In genomic region chr5:134328482-134329001, GRCm38 (mm10) we compare ENCODE assay signal across 17 mouse cellular contexts. TPM values are rescaled to one million over a fixed set of nuclear protein-coding genes. Genes with fewer than 3 reads are reported as not detected.
A peak's percentile ranks its signal among the peaks of the same experiment; 100 is the strongest.
DNase-seq lines count a peak whose midpoint lies in the region; ATAC-seq and TF ChIP-seq lines count a peak whose summit lies in the region.
"Had no signal": no experiment of that assay in that cellular context is flagged by ENCODE, and none has a peak within 500 bp of the region (broad histone marks: within the 10 kb centered on the region; RNA-seq: fewer than 3 reads in every experiment).

No protein-coding gene starts in this region.

- TF ChIP-seq EP300 in MEL (IDR thresholded peaks at IDR 0.05; ENCODE audit: low read depth in 1 of 2, low read length in 2 of 2): peak; percentile 39 to 62; a peak in 2 of 4 replicates
- no peak for TF ChIP-seq EP300 in liver, postnatal 0 days (IDR thresholded peaks at IDR 0.05; ENCODE audit: low read depth)

- H3K27me3 ChIP-seq in MEL (ENCODE audit: control insufficient read depth in 1 of 2, insufficient read depth in 2 of 2, low read length in 2 of 2): no peaks in the 10 kb centered on the region
- no peaks in the 10 kb centered on the region for H3K27me3 ChIP-seq in liver, embryonic 13.5 days
- H3K27me3 ChIP-seq in liver, postnatal 0 days (ENCODE audit: insufficient read depth, low read length): no peaks in the 10 kb centered on the region
- no peaks in the 10 kb centered on the region for H3K27me3 ChIP-seq in hindbrain, embryonic 11.5 days (ENCODE audit: control insufficient read depth, insufficient read depth, low read length)
- H3K27me3 ChIP-seq in hindbrain, postnatal 0 days (ENCODE audit: insufficient read depth, low read length): no peaks in the 10 kb centered on the region
- H3K27me3 ChIP-seq: heart, embryonic 12.5 days; hindbrain, embryonic 15.5 days had no signal

- H3K79me2 ChIP-seq in MEL (ENCODE audit: control insufficient read depth, insufficient read depth, low read length, poor library complexity): no peaks in the 10 kb centered on the region

- H3K9me3 ChIP-seq in MEL (replicated peaks; ENCODE audit: insufficient read depth, low read length): no peaks in the 10 kb centered on the region
- no peaks in the 10 kb centered on the region for H3K9me3 ChIP-seq in liver, embryonic 13.5 days (replicated peaks)
- no peaks in the 10 kb centered on the region for H3K9me3 ChIP-seq in liver, postnatal 0 days (ENCODE audit: low read length)
- no peaks in the 10 kb centered on the region for H3K9me3 ChIP-seq in hindbrain, embryonic 11.5 days (ENCODE audit: control insufficient read depth, low read length)
- H3K9me3 ChIP-seq in hindbrain, postnatal 0 days (ENCODE audit: low read length): no peaks in the 10 kb centered on the region
- H3K9me3 ChIP-seq: embryonic facial prominence, embryonic 10.5 days; heart, embryonic 12.5 days; hindbrain, embryonic 10.5 days; hindbrain, embryonic 15.5 days had no signal

- no peak for TF ChIP-seq POLR2A in MEL (IDR thresholded peaks at IDR 0.05; ENCODE audit: control insufficient read depth in 1 of 2, insufficient read depth in 1 of 2, low read depth in 1 of 2, low read length in 2 of 2, poor library complexity in 1 of 2)

- peak overlapping the region; percentile 46 for H3K27ac ChIP-seq in MEL (ENCODE audit: control insufficient read depth, low read depth, low read length)
- peak overlapping the region; percentile 58; the same call in 1 of the 2 replicates for H3K27ac ChIP-seq in liver, embryonic 13.5 days
- H3K27ac ChIP-seq in liver, postnatal 0 days (ENCODE audit: low read depth): no peak overlapping the region
- no peak overlapping the region for H3K27ac ChIP-seq in hindbrain, embryonic 11.5 days (ENCODE audit: low read depth, low read length)
- no peak overlapping the region for H3K27ac ChIP-seq in hindbrain, postnatal 0 days
- H3K27ac ChIP-seq: embryonic facial prominence, embryonic 10.5 days; gastrocnemius, adult 2 months; hindbrain, embryonic 10.5 days; hindbrain, embryonic 15.5 days had no signal

- WGBS in liver, embryonic 13.5 days (ENCODE audit: insufficient replicate concordance): 40% methylated on average over 6 of the region's 6 CpGs
- WGBS in liver, postnatal 0 days (ENCODE audit: insufficient replicate concordance): 57% methylated on average over 6 of the region's 6 CpGs
- 92% methylated on average over 6 of the region's 6 CpGs for WGBS in hindbrain, embryonic 11.5 days
- WGBS in hindbrain, postnatal 0 days: 88% methylated on average over 6 of the region's 6 CpGs

- no peak for TF ChIP-seq CTCF in MEL (IDR thresholded peaks at IDR 0.05 in 2 of 3, conservative IDR thresholded peaks at IDR 0.05 in 1 of 3; ENCODE audit: control insufficient read depth in 1 of 3, insufficient read depth in 1 of 3, low read depth in 2 of 3, low read length in 3 of 3, poor library complexity in 1 of 3, severe bottlenecking in 1 of 3)
- no peak for TF ChIP-seq CTCF in liver, postnatal 0 days (IDR thresholded peaks at IDR 0.05; ENCODE audit: low read depth)
- no peak for TF ChIP-seq CTCF in hindbrain, postnatal 0 days (IDR thresholded peaks at IDR 0.05; ENCODE audit: low read depth)

- DNase-seq in MEL (ENCODE audit: low read depth, low spot score): peak; percentile 70
- no peak for DNase-seq in liver, embryonic 13.5 days
- DNase-seq in liver, postnatal 0 days: no peak
- DNase-seq in hindbrain, embryonic 11.5 days (ENCODE audit: low spot score): no peak
- DNase-seq in hindbrain, postnatal 0 days (ENCODE audit: low spot score): no peak
- DNase-seq in thymus, adult 18-20 months: no peak
- DNase-seq: adrenal gland, adult 8-10 months; cerebellum, adult 11-12 months; cerebellum, adult 9-11 months; cerebellum, postnatal 36 days; gastrocnemius, adult 2 months; gastrocnemius, postnatal 25 days had no signal

- H3K4me1 ChIP-seq in MEL (ENCODE audit: control insufficient read depth in 1 of 2, insufficient read depth in 2 of 2, low read length in 2 of 2): peaks cover 13 to 19% of the 10 kb centered on the region in 2 experiments
- H3K4me1 ChIP-seq in liver, embryonic 13.5 days (replicated peaks): peaks cover 51% of the 10 kb centered on the region
- H3K4me1 ChIP-seq in liver, postnatal 0 days (ENCODE audit: insufficient read depth): peaks cover 9% of the 10 kb centered on the region
- no peaks in the 10 kb centered on the region for H3K4me1 ChIP-seq in hindbrain, embryonic 11.5 days (replicated peaks; ENCODE audit: control insufficient read depth, insufficient read depth, low read length)
- no peaks in the 10 kb centered on the region for H3K4me1 ChIP-seq in hindbrain, postnatal 0 days (ENCODE audit: insufficient read depth, low read length)
- H3K4me1 ChIP-seq: hindbrain, embryonic 15.5 days had no signal

- H3K9ac ChIP-seq in MEL (ENCODE audit: control insufficient read depth, low read depth, low read length, poor library complexity, severe bottlenecking): 0 out of 2 replicates have a peak overlapping the region, but pooled peaks have one; percentile 0
- peak overlapping the region; percentile 17; the same call in 1 of the 2 replicates for H3K9ac ChIP-seq in liver, embryonic 13.5 days
- H3K9ac ChIP-seq in liver, postnatal 0 days (replicated peaks): no peak overlapping the region
- no peak overlapping the region for H3K9ac ChIP-seq in hindbrain, embryonic 11.5 days (ENCODE audit: low read depth, low read length)
- no peak overlapping the region for H3K9ac ChIP-seq in hindbrain, postnatal 0 days (replicated peaks; ENCODE audit: low read length)
- H3K9ac ChIP-seq: heart, embryonic 12.5 days; hindbrain, embryonic 15.5 days had no signal

- ATAC-seq in liver, embryonic 13.5 days (ENCODE audit: low read depth): peak; percentile 78
- ATAC-seq in liver, postnatal 0 days: 0 out of 2 replicates have a peak, but pooled peaks have one; percentile 29
- ATAC-seq in hindbrain, embryonic 11.5 days (ENCODE audit: low FRiP score): no peak
- ATAC-seq in hindbrain, postnatal 0 days: no peak
- ATAC-seq: forebrain, embryonic 14.5 days had no signal

- TF ChIP-seq RAD21 in MEL (IDR thresholded peaks at IDR 0.05; ENCODE audit: low read depth, low read length): no peak

- no peak overlapping the region for H3K4me3 ChIP-seq in MEL (ENCODE audit: control insufficient read depth in 1 of 2, insufficient read depth in 1 of 2, low read depth in 2 of 2, low read length in 2 of 2)
- no peak overlapping the region for H3K4me3 ChIP-seq in liver, embryonic 13.5 days (replicated peaks)
- no peak overlapping the region for H3K4me3 ChIP-seq in liver, postnatal 0 days (ENCODE audit: low read depth, low read length)
- H3K4me3 ChIP-seq in hindbrain, embryonic 11.5 days (ENCODE audit: low read depth, low read length): no peak overlapping the region
- no peak overlapping the region for H3K4me3 ChIP-seq in hindbrain, postnatal 0 days (ENCODE audit: low read length)
- H3K4me3 ChIP-seq: embryonic facial prominence, embryonic 10.5 days; gastrocnemius, adult 2 months; heart, embryonic 12.5 days; hindbrain, embryonic 10.5 days; hindbrain, embryonic 15.5 days had no signal

- peaks cover 0 to 5% of the 10 kb centered on the region in 2 experiments; a peak in 2 of 4 replicates for H3K36me3 ChIP-seq in MEL (ENCODE audit: control insufficient read depth in 1 of 2, insufficient read depth in 2 of 2, low read length in 2 of 2)
- H3K36me3 ChIP-seq in liver, embryonic 13.5 days: no peaks in the 10 kb centered on the region
- no peaks in the 10 kb centered on the region for H3K36me3 ChIP-seq in liver, postnatal 0 days (replicated peaks; ENCODE audit: insufficient read depth, low read length)
- H3K36me3 ChIP-seq in hindbrain, embryonic 11.5 days (ENCODE audit: control insufficient read depth, insufficient read depth, low read length): no peaks in the 10 kb centered on the region
- no peaks in the 10 kb centered on the region for H3K36me3 ChIP-seq in hindbrain, postnatal 0 days (ENCODE audit: insufficient read depth, low read length)
- H3K36me3 ChIP-seq: embryonic facial prominence, embryonic 10.5 days; heart, embryonic 12.5 days; hindbrain, embryonic 10.5 days; hindbrain, embryonic 15.5 days had no signal

- 0 out of 2 replicates have a peak overlapping the region, but pooled peaks have one; percentile 4 for H3K4me2 ChIP-seq in liver, embryonic 13.5 days
- H3K4me2 ChIP-seq in liver, postnatal 0 days (ENCODE audit: low read depth, low read length): no peak overlapping the region
- no peak overlapping the region for H3K4me2 ChIP-seq in hindbrain, embryonic 11.5 days (replicated peaks; ENCODE audit: low read depth, low read length)
- H3K4me2 ChIP-seq in hindbrain, postnatal 0 days (ENCODE audit: low read depth, low read length): no peak overlapping the region
- H3K4me2 ChIP-seq: heart, embryonic 12.5 days; hindbrain, embryonic 15.5 days had no signal

TF ChIP-seq in MEL, 35 proteins besides CTCF, POLR2A, EP300 and RAD21 (continues in another document):
- TF ChIP-seq SMC3 (IDR thresholded peaks at IDR 0.05; ENCODE audit: low read depth, low read length) (no peak), USF2 (IDR thresholded peaks at IDR 0.05; ENCODE audit: borderline replicate concordance in 1 of 2, insufficient read depth in 1 of 2, low read depth in 1 of 2, low read length in 2 of 2) (no peak), ZNF384 (IDR thresholded peaks at IDR 0.05; ENCODE audit: low read depth, low read length) (no peak), GATA1 (IDR thresholded peaks at IDR 0.05; ENCODE audit: low read depth, low read length) (peak; percentile 60), POLR2AphosphoS5 (IDR thresholded peaks at IDR 0.05; ENCODE audit: borderline replicate concordance, low read depth, low read length) (no peak), MYC (IDR thresholded peaks at IDR 0.05; ENCODE audit: low read depth, low read length) (no peak), ZMIZ1 (IDR thresholded peaks at IDR 0.05; ENCODE audit: low read depth, low read length) (no peak), MAFK (IDR thresholded peaks at IDR 0.05; ENCODE audit: borderline replicate concordance, low read depth, low read length) (no peak), UBTF (IDR thresholded peaks at IDR 0.05; ENCODE audit: borderline replicate concordance, insufficient read depth, low read depth, low read length) (no peak), NELFE (IDR thresholded peaks at IDR 0.05; ENCODE audit: low read depth, low read length) (no peak), ZC3H11A (IDR thresholded peaks at IDR 0.05; ENCODE audit: low read depth, low read length) (no peak), ETS1 (IDR thresholded peaks at IDR 0.05; ENCODE audit: low read depth, low read length) (peak; percentile 71)

RNA-seq across cellular contexts. Expression of gene Gtf2i, which starts 14.0 kb away (rescaled TPM):
- 46.7 and 47.2 TPM in 2 replicates for total RNA-seq in MEL (2012; rRNA removed)
- polyA plus RNA-seq in MEL (2012; ENCODE audit: insufficient read depth in 1 of 2, insufficient read length in 2 of 2, low read depth in 1 of 2, low replicate concordance in 2 of 2, missing spikeins in 1 of 2): 100 to 1,000 TPM; 128 to 151 TPM
- polyA plus RNA-seq in liver, embryonic 13.5 days (2015; fragmentation: Nextera tagmentation; extraction: Ambion mirVana): 39.1 and 52.5 TPM in 2 replicates
- 29.8 and 34.7 TPM in 2 replicates for polyA plus RNA-seq in liver, postnatal 0 days (2015; fragmentation: Nextera tagmentation; extraction: Ambion mirVana)
- polyA plus RNA-seq in hindbrain, embryonic 11.5 days (2014; fragmentation: Nextera tagmentation; extraction: Ambion mirVana): 178 and 181 TPM in 2 replicates
- total RNA-seq in hindbrain, postnatal 0 days (2014; rRNA removed): 103 and 115 TPM in 2 replicates
- 85.6 and 86.1 TPM in 2 replicates for polyA plus RNA-seq in hindbrain, postnatal 0 days (2015; fragmentation: Nextera tagmentation; extraction: Ambion mirVana)

Comparison
In these comparisons a context has a peak if more than half of its experiments do, and no peak if none do; other contexts are left out.
1. H3K27ac ChIP-seq: peak in MEL (single experiment) and liver, embryonic 13.5 days (single experiment); none in liver, postnatal 0 days (single experiment), hindbrain, embryonic 11.5 days (single experiment) and hindbrain, postnatal 0 days (single experiment).
2. H3K9ac ChIP-seq: peak in MEL (single experiment) and liver, embryonic 13.5 days (single experiment); none in liver, postnatal 0 days (single experiment), hindbrain, embryonic 11.5 days (single experiment) and hindbrain, postnatal 0 days (single experiment).
3. ATAC-seq: peak in liver, embryonic 13.5 days (single experiment) and liver, postnatal 0 days (single experiment); none in hindbrain, embryonic 11.5 days (single experiment) and hindbrain, postnatal 0 days (single experiment).